Mouse (Mus musculus): Measurements from ENCODE around the gene Cdc42se2.

DNA sequence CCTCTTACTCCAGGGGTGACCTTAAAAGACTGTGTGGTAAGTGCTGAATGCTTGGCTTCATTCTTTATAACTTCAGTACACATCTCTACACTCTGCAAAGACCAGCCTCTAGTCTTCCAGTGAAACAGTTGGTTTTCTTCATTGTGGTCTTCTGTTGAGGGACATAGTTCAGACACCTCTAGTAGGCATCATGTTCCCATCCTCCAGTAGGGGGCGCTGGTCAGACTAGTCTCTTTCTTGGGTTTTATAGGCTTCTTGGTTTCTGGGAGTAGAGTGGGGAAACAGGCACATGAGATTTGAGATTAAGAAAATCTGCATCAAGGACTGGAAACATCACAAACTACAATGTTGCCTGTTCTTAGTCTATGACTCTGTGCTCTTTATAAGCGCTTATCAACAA lies 47.1 kb upstream of the Cdc42se2 start:
- no peak for TF ChIP-seq CTCF (IDR thresholded peaks at IDR 0.05; ENCODE audit: borderline replicate concordance, insufficient read depth, low read length)
- no peak for TF ChIP-seq POLR2A (IDR thresholded peaks at IDR 0.05; ENCODE audit: low read depth, low read length)

All from embryonic fibroblast, embryonic 13.5 days (primary cell).